ENCODE assay signal across 23 mouse cellular contexts in the genomic region with DNA sequence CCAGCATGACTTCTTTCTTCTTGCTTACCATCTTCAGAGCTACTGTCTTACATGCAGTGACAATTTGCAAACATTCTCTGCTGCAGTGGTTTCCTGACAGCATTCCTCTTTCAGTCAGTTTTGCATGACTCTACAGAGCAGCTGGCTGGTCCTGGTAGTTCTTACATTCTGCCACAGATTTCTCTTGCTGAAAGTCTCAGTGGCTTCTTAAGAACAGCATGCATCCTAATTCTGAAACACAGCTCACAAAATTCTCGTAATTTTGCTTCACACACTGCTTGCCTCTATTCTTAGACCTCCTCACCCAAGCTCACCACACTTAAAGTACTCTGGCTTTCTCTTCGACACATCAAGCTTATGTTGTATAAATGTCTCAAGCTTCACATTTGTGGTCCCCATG.
DNase-seq lines count a peak whose midpoint lies in the region; ATAC-seq lines count a peak whose summit lies in the region.
"Had no signal": no experiment of that assay in that cellular context is flagged by ENCODE, and none has a peak within 500 bp of the region (broad histone marks: within the 10 kb centered on the region; RNA-seq: fewer than 3 reads in every experiment).

No protein-coding gene starts in this region.

- H3K4me1 ChIP-seq in limb, embryonic 10.5 days: no peaks in the 10 kb centered on the region
- H3K4me1 ChIP-seq: embryonic facial prominence, embryonic 10.5 days; forebrain, embryonic 13.5 days; heart, embryonic 12.5 days; hindbrain, embryonic 12.5 days had no signal

- no peak overlapping the region for H3K27ac ChIP-seq in limb, embryonic 10.5 days
- H3K27ac ChIP-seq: embryonic facial prominence, embryonic 10.5 days; forebrain, embryonic 13.5 days; hindbrain, embryonic 12.5 days had no signal

- H3K27me3 ChIP-seq in limb, embryonic 10.5 days (ENCODE audit: low read depth, poor library complexity, severe bottlenecking): no peaks in the 10 kb centered on the region
- H3K27me3 ChIP-seq: forebrain, embryonic 13.5 days; heart, embryonic 12.5 days; hindbrain, embryonic 12.5 days had no signal

- no peaks in the 10 kb centered on the region for H3K36me3 ChIP-seq in limb, embryonic 10.5 days
- H3K36me3 ChIP-seq: embryonic facial prominence, embryonic 10.5 days; G1E; heart, embryonic 12.5 days; hindbrain, embryonic 12.5 days had no signal

- ATAC-seq in frontal cortex, adult (ENCODE audit: low TSS enrichment): peak; percentile 99
- ATAC-seq: CD4-positive, CD25-positive, alpha-beta regulatory T cell, adult 4 months; forebrain, embryonic 13.5 days; forebrain, postnatal 0 days; hindbrain, embryonic 16.5 days had no signal

- no peak overlapping the region for H3K4me3 ChIP-seq in limb, embryonic 10.5 days
- H3K4me3 ChIP-seq: embryonic facial prominence, embryonic 10.5 days; forebrain, embryonic 13.5 days; heart, embryonic 12.5 days; hindbrain, embryonic 12.5 days had no signal

- intact Hi-C loops in left cerebral cortex, postnatal 14 days (cut with DNase I): no loop called here

- no peak for DNase-seq in frontal cortex, postnatal 14 days (ENCODE audit: low spot score in 2 of 2)
- DNase-seq in layer of hippocampus, adult 9-11 months: peak; percentile 14
- no peak for DNase-seq in layer of hippocampus, postnatal 36 days
- peak; percentile 85 for DNase-seq in brain, adult 2 months (ENCODE audit: low read depth, low spot score)
- DNase-seq in left cerebral cortex, postnatal 14 days (ENCODE audit: low spot score in 2 of 2): peak; percentile 41 to 72
- DNase-seq in limb, embryonic 10.5 days (ENCODE audit: low spot score): no peak
- DNase-seq in adrenal gland, adult 2 months: no peak
- DNase-seq: adrenal gland, postnatal 10 days; B cell, adult 2 months; cerebellum, adult 18-20 months; cerebellum, adult 9-11 months; cerebellum, postnatal 36 days; forebrain, postnatal 0 days; gastrocnemius, postnatal 14 days; heart, postnatal 36 days had no signal

- 89% methylated on average over 2 of the region's 2 CpGs for WGBS in limb, embryonic 10.5 days

- no peaks in the 10 kb centered on the region for H3K9me3 ChIP-seq in limb, embryonic 10.5 days (replicated peaks)
- H3K9me3 ChIP-seq: embryonic facial prominence, embryonic 10.5 days; forebrain, embryonic 13.5 days; G1E; heart, embryonic 12.5 days; hindbrain, embryonic 12.5 days had no signal

Comparison
In these comparisons a context has a peak if more than half of its experiments do, and no peak if none do; other contexts are left out.
1. DNase-seq: peak in layer of hippocampus, adult 9-11 months (single experiment), brain, adult 2 months (single experiment) and left cerebral cortex, postnatal 14 days (2 of 2); none in frontal cortex, postnatal 14 days (0 of 2), layer of hippocampus, postnatal 36 days (0 of 2), limb, embryonic 10.5 days (single experiment) and adrenal gland, adult 2 months (single experiment).